Mouse (Mus musculus) brain, embryonic 14.5 days (tissue): ENCODE measurements around the gene Hsh2d. TPM values are rescaled to one million over a fixed set of nuclear protein-coding genes. Genes with fewer than 3 reads are reported as not detected.

Source experiments
- DNase-seq: peaks from one replicate; pipeline ENCODE4 v3.0.0-alpha.2; 2011; ENCODE audit warnings: low read depth
- CTCF ChIP-seq: fragments of 200-500 bp; IDR thresholded peaks from 2 replicates; pipeline ENCODE4 v1.5.1; 2012; ENCODE audit warnings: inconsistent platforms, mild to moderate bottlenecking, moderate library complexity, borderline replicate concordance; ENCODE audit not compliant: insufficient read depth, insufficient read length; ENCODE audit errors: extremely low read depth
- POLR2A ChIP-seq: fragments of 200-500 bp; IDR thresholded peaks from 2 replicates; pipeline ENCODE4 v1.6.1; 2012; ENCODE audit warnings: mild to moderate bottlenecking, inconsistent platforms, borderline replicate concordance; ENCODE audit not compliant: poor library complexity, insufficient read depth, insufficient read length, severe bottlenecking; ENCODE audit errors: extremely low read depth
- polyA plus RNA-seq: library from polyadenylated mRNA; depleted of rRNA; stranded (reverse); fragments of >200 nt; gene quantifications from 2 replicates; pipeline ENCODE4 v1.2.3, GENCODE M21; 2012; rRNA removed

Hsh2d gene
- polyA plus RNA-seq, 1 experiment = 0.14 TPM

DNA sequence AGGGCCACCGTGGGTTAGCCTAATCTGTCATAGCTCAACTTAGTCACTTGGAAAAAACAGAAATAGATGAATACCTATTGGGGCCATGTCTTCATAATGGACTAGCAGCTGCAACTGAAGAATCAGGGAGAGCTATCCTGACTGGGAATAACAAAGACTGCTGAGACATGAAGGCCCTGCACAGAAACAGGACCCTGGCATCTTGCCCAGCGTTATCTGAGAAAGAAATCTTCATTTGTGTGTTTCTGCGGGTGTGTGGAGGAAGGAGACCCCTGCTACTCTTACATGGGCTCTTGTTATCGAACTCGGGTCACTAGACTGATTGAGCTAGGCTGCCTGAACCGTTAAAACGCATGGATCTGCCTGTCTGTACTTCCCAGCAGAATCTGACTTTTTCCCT, 51.5 kb downstream of the Hsh2d start:
- no peak for TF ChIP-seq CTCF
- no peak for TF ChIP-seq POLR2A
- peak; percentile 28 for DNase-seq

DNA sequence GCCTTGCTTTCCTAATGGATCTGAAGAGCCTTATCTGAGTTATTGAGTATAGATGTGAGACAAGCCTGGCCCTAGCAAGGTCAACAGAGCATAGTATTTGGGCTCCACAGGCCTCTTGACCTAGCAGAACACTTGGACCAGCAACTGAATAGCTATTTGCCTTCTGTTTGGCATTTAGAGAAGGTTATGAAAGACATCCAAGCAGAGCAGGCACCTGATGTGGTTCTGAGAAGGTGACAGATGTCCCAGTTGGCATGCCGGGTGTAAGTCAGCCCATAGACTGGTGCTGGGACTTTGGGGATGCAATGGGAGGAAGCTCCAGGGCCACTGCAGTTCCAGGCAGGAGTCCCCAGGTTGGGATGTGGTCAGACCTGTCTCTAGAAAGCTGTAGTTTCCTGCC, 52.8 kb downstream of the Hsh2d start:
- no peak for DNase-seq
- no peak for TF ChIP-seq CTCF
- TF ChIP-seq POLR2A = no peak

DNA sequence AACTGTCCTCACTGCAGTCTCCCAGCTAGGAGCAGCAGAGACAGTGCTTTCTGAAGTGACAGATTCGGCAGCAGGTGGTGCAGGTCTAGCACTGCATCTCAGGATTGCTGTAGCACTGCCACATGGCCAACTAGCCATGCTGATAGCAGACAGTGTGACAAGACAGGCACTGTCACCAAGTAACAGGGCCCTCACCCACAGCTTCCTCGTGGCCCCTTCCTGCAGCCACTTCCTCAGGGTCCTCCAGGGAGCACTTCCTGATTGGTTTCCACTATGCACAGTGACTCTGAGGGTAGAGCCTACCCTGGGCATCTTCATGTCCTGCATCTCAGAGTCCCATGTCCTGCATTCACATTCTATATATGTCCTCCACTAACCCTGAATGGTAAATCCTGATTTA, 55.2 kb downstream of the Hsh2d start:
- TF ChIP-seq CTCF (no peak), POLR2A (no peak)
- DNase-seq = no peak

Other genes starting within 250 kb of the Hsh2d start
- gene Zfp961, start 238.6 kb upstream of the Hsh2d start, polyA plus RNA-seq = 22.0 and 22.3 TPM in 2 replicates
- 0.08 and 0.18 TPM in 2 replicates for gene Cyp4f18, start 180.0 kb upstream of the Hsh2d start, polyA plus RNA-seq
- gene Olfr372, start 148.4 kb upstream of the Hsh2d start, polyA plus RNA-seq = not detected in 2 replicates
- gene Olfr373, start 106.5 kb upstream of the Hsh2d start, polyA plus RNA-seq = not detected in 2 replicates
- not detected in 2 replicates for gene Olfr374, start 82.6 kb upstream of the Hsh2d start, polyA plus RNA-seq
- 134 and 149 TPM in 2 replicates for gene Tpm4, start 54.7 kb upstream of the Hsh2d start, polyA plus RNA-seq
- 90.8 and 92.0 TPM in 2 replicates for gene Rab8a, start 28.4 kb upstream of the Hsh2d start, polyA plus RNA-seq
- not detected in 2 replicates for gene Cib3, start 23.2 kb downstream of the Hsh2d start, polyA plus RNA-seq
- gene Gm11034, start 24.0 kb downstream of the Hsh2d start, polyA plus RNA-seq = not detected in 2 replicates
- gene Fam32a, start 30.1 kb downstream of the Hsh2d start, polyA plus RNA-seq = 89.1 and 103 TPM in 2 replicates
- gene Ap1m1, start 50.4 kb downstream of the Hsh2d start, polyA plus RNA-seq = 242 and 254 TPM in 2 replicates
- gene Gm10282, start 115.6 kb downstream of the Hsh2d start, polyA plus RNA-seq = 11.5 and 14.3 TPM in 2 replicates
- gene Klf2, start 129.4 kb downstream of the Hsh2d start, polyA plus RNA-seq = 8.0 and 11.0 TPM in 2 replicates
- gene Eps15l1, start 231.8 kb downstream of the Hsh2d start, polyA plus RNA-seq = 94.8 and 102 TPM in 2 replicates